Mouse (Mus musculus) ovary, postnatal 10 days (tissue): ENCODE measurements around the gene Lypd6b.

Experiments
- DNase-seq: peaks from one replicate; pipeline ENCODE4 v3.0.0; 2022; ENCODE audit warnings: low spot score

The Lypd6b gene

GRCm38 (mm10) chr2:49787376-49788050 is at the start of gene Lypd6b:
Gene Lypd6b, plus strand, starts transcription at chr2:49787688.
- no peak for DNase-seq

- no peak for DNase-seq
Measured at GRCm38 (mm10) chr2:49739046-49739445, 48.4 kb upstream of the Lypd6b start.

GRCm38 (mm10) chr2:49741026-49741425 is 46.5 kb upstream of the Lypd6b start:
- no peak for DNase-seq

GRCm38 (mm10) chr2:49741895-49742734 is 45.4 kb upstream of the Lypd6b start:
- DNase-seq: no peak

GRCm38 (mm10) chr2:49742919-49743318 is 44.6 kb upstream of the Lypd6b start:
- no peak for DNase-seq

GRCm38 (mm10) chr2:49743775-49744174 is 43.7 kb upstream of the Lypd6b start:
- DNase-seq: no peak

- DNase-seq: no peak
Measured at GRCm38 (mm10) chr2:49744251-49745093, 43.0 kb upstream of the Lypd6b start.

- no peak for DNase-seq
Measured at GRCm38 (mm10) chr2:49745094-49745781, 42.2 kb upstream of the Lypd6b start.

GRCm38 (mm10) chr2:49746947-49747346 is 40.5 kb upstream of the Lypd6b start:
- DNase-seq: no peak

- DNase-seq: no peak
Measured at GRCm38 (mm10) chr2:49747670-49748069, 39.8 kb upstream of the Lypd6b start.

GRCm38 (mm10) chr2:49748628-49749342 is 38.7 kb upstream of the Lypd6b start:
- no peak for DNase-seq

- DNase-seq: no peak
Measured at GRCm38 (mm10) chr2:49749730-49750576, 37.5 kb upstream of the Lypd6b start.

- no peak for DNase-seq
Measured at GRCm38 (mm10) chr2:49751544-49752210, 35.8 kb upstream of the Lypd6b start.

- DNase-seq: no peak
Measured at GRCm38 (mm10) chr2:49752211-49752607, 35.3 kb upstream of the Lypd6b start.

GRCm38 (mm10) chr2:49753062-49753461 is 34.4 kb upstream of the Lypd6b start:
- no peak for DNase-seq

GRCm38 (mm10) chr2:49755054-49755453 is 32.4 kb upstream of the Lypd6b start:
- DNase-seq: no peak

- no peak for DNase-seq
Measured at GRCm38 (mm10) chr2:49757616-49758015, 29.9 kb upstream of the Lypd6b start.

GRCm38 (mm10) chr2:49764331-49764946 is 23.0 kb upstream of the Lypd6b start:
- DNase-seq: no peak

- DNase-seq: no peak
Measured at GRCm38 (mm10) chr2:49768916-49769315, 18.6 kb upstream of the Lypd6b start.
